Mouse (Mus musculus) megakaryocyte-erythroid progenitor cell, adult 5 weeks (primary cell): ENCODE measurements around the gene 1700010B08Rik. TPM values are rescaled to one million over a fixed set of nuclear protein-coding genes. Genes with fewer than 3 reads are reported as not detected.

Source experiments
- polyA plus RNA-seq: library from polyadenylated mRNA; stranded (reverse); fragments of >175 nt; gene quantifications from 2 replicates; pipeline ENCODE4 v1.2.3, GENCODE M21; 2012

The 1700010B08Rik gene
- polyA plus RNA-seq, result not detected in 2 replicates

DNA sequence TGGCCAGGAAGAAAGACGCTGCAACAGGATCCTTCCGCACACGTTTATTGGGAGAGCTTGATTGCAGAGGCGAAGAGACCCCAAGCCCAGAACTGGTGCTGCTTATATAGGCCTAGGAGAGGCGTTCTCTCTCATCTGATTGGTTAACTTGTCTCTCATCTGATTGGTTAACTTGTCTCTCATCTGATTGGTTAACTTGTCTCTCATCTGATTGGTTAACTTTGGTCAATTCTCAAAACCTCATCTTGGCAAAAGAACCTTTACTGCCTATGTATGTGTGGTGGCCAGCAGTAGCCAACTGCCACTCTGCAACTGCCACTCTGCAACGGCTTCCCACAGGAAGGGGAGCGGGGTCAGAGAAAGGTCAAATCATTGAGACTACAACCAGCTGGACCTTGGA is at the start of gene 1700010B08Rik:
Gene 1700010B08Rik (plus strand): TSS at position 301 of the 400 bp plus-strand sequence.

DNA sequence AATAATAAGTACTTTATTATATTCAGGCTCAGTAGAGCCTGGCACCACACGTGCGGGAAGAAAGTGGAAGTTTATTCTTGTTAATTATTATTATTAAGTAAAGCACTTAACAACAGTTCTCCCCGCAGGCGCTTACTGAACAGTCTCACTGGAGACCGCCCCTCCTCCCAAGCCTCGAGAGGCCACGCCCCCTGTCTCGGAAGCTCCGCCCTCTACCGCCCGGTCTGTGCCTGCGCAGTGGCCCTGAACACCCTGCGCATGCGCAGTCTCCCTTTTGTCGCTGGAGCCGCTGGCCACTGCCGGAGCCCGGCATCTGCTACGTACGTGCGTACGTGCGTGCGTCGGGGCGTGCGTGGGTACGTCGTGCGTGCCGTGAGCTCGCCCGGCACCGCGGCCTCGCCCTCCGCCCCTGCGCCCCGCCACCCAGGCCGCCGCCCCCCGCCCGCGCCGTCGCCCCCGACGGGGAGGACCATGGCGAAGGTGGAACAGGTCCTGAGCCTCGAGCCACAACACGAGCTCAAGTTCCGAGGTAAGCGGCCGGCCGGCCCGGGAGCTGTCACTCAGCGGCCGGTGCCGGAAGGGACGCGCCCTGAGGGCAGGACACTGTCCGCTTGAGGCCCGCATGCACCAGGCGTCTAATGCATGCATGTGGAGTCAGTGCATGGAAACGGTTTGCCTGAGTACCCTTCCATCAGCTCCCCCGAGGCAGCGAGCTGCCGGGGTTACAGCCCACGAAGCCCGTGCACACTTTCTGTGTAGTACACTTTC is 18.2 kb downstream of the 1700010B08Rik start, which contains the start of gene Vapb:
Gene Vapb (plus strand): TSS at position 290 of the 768 bp plus-strand sequence.

Other genes with a start within 250 kb of the 1700010B08Rik start
- not detected in 2 replicates for gene 1700021F07Rik, start 196.8 kb upstream of the 1700010B08Rik start, polyA plus RNA-seq
- gene Ankrd60, start 141.1 kb upstream of the 1700010B08Rik start, polyA plus RNA-seq, result not detected in 2 replicates
- 9.7 and 19.3 TPM in 2 replicates for gene Rab22a, start 59.7 kb upstream of the 1700010B08Rik start, polyA plus RNA-seq
- gene Vapb, start 18.1 kb downstream of the 1700010B08Rik start, polyA plus RNA-seq, result 14.9 and 17.6 TPM in 2 replicates